Mouse (Mus musculus): ENCODE measurements around the gene Plau.
A peak's percentile ranks its signal among the peaks of the same experiment; 100 is the strongest.

DNA sequence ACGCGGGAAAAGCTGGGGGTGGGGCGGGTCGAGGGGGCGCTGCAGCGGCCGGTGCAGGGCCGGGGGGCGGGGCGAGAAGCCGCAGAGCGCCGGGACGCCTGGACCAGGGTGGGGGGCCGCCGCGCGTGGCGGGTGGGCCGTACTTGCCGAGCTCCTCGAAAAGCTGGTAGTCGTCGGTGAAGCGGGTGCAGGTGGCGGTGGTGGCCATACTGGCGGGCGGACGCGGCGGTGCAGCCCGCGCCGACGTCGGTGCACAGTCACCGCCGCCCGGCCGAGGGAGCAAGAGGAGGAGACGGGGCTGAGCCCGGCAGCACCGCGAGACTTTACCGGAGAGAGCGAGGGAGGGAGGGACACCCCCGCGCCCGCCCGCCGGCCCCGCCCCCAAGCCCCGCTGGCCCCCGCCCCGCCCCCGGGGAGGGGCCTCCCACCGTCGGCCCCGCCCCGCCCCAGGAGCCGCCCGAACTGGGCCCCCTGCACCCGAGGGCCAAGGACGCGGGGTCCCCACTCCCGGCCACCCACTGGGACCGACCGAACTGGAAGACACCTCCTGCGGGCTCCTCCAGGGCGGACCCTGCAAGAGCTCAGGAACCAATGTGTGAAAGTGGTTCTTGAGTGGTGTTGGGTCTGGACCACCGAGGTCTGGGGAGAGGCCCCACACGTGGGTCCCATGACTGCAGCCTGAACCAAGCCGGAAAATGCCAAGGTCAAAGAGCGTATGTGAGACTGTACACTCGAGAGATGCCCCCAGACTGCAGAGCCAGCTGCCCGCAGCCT lies 42.5 kb upstream of the Plau start, which contains the start of gene Camk2g:
- no peak for TF ChIP-seq CTCF (IDR thresholded peaks at IDR 0.05; ENCODE audit: borderline replicate concordance, insufficient read depth, low read depth, low read length)
- peak; percentile 58; the same call in 1 of the 2 replicates for TF ChIP-seq POLR2A (IDR thresholded peaks at IDR 0.05; ENCODE audit: borderline replicate concordance, insufficient read depth, low read length)
